Comparison of ENCODE assay signal across 10 mouse cellular contexts in genomic region chr4:132039975-132040645, GRCm38 (mm10). TPM values are rescaled to one million over a fixed set of nuclear protein-coding genes. Genes with fewer than 3 reads are reported as not detected.
DNase-seq lines count a peak whose midpoint lies in the region; ATAC-seq and TF ChIP-seq lines count a peak whose summit lies in the region.
"Had no signal": no experiment of that assay in that cellular context is flagged by ENCODE, and none has a peak within 500 bp of the region (broad histone marks: within the 10 kb centered on the region; RNA-seq: fewer than 3 reads in every experiment).

No protein-coding gene starts in this region.

- no peak for DNase-seq in gastrocnemius, adult 2 months
- no peak for DNase-seq in gastrocnemius, postnatal 10 days
- DNase-seq in kidney, adult 11 months, result no peak
- DNase-seq in cerebellum, adult 9-11 months, result no peak
- DNase-seq: left cerebral cortex, postnatal 4 days had no signal

- 65% methylated on average over 8 of the region's 8 CpGs for WGBS in heart, embryonic 15.5 days
- WGBS in forebrain, embryonic 13.5 days, result 90% methylated on average over 8 of the region's 8 CpGs

- H3K4me2 ChIP-seq in heart, embryonic 15.5 days, result no peak overlapping the region
- H3K4me2 ChIP-seq in forebrain, embryonic 13.5 days, result no peak overlapping the region
- H3K4me2 ChIP-seq: embryonic facial prominence, embryonic 12.5 days had no signal

- H3K4me3 ChIP-seq in gastrocnemius, adult 2 months, result no peak overlapping the region
- H3K4me3 ChIP-seq in heart, embryonic 15.5 days, result no peak overlapping the region
- H3K4me3 ChIP-seq in forebrain, embryonic 13.5 days, result no peak overlapping the region
- H3K4me3 ChIP-seq: embryonic facial prominence, embryonic 12.5 days had no signal

- intact Hi-C loops in gastrocnemius, adult 2 months (cut with DNase I), result loop anchor here (5.0 kb wide), 1 partner anchor 37 kb away; the partner anchor contains the start of gene Epb41

- no peaks in the 10 kb centered on the region for H3K9me3 ChIP-seq in heart, embryonic 15.5 days (replicated peaks)
- H3K9me3 ChIP-seq in forebrain, embryonic 13.5 days (replicated peaks), result no peaks in the 10 kb centered on the region
- H3K9me3 ChIP-seq: embryonic facial prominence, embryonic 12.5 days had no signal

- no peaks in the 10 kb centered on the region for H3K27me3 ChIP-seq in heart, embryonic 15.5 days
- H3K27me3 ChIP-seq in forebrain, embryonic 13.5 days, result peaks cover 8% of the 10 kb centered on the region
- H3K27me3 ChIP-seq: embryonic facial prominence, embryonic 12.5 days had no signal

- H3K4me1 ChIP-seq in heart, embryonic 15.5 days (replicated peaks), result peaks cover 20% of the 10 kb centered on the region
- peaks cover 42% of the 10 kb centered on the region for H3K4me1 ChIP-seq in forebrain, embryonic 13.5 days

- TF ChIP-seq CTCF in gastrocnemius, adult 2 months (IDR thresholded peaks at IDR 0.05), result no peak

- H3K27ac ChIP-seq in gastrocnemius, adult 2 months, result peak overlapping the region; percentile 78
- peak overlapping the region; percentile 27; the same call in 1 of the 2 replicates for H3K27ac ChIP-seq in heart, embryonic 15.5 days
- H3K27ac ChIP-seq in forebrain, embryonic 13.5 days, result no peak overlapping the region; the same call in 1 of the 2 replicates
- H3K27ac ChIP-seq: embryonic facial prominence, embryonic 12.5 days had no signal

- no peak overlapping the region for H3K9ac ChIP-seq in heart, embryonic 15.5 days
- H3K9ac ChIP-seq in forebrain, embryonic 13.5 days, result no peak overlapping the region
- H3K9ac ChIP-seq: embryonic facial prominence, embryonic 12.5 days had no signal

- H3K36me3 ChIP-seq in heart, embryonic 15.5 days, result no peaks in the 10 kb centered on the region
- H3K36me3 ChIP-seq in forebrain, embryonic 13.5 days (ENCODE audit: poor library complexity, severe bottlenecking), result no peaks in the 10 kb centered on the region
- H3K36me3 ChIP-seq: embryonic facial prominence, embryonic 12.5 days had no signal

- peak; percentile 87 for ATAC-seq in CD4-positive, CD25-positive, alpha-beta regulatory T cell, adult 4 months
- ATAC-seq in heart, embryonic 15.5 days (replicated peaks; ENCODE audit: insufficient number of reproducible peaks, insufficient read depth, low FRiP score, low read depth), result no peak
- peak; percentile 96 for ATAC-seq in megakaryocyte-erythroid progenitor cell, adult 5-6 weeks (replicated peaks; ENCODE audit: low FRiP score, low TSS enrichment, poor library complexity, severe bottlenecking)
- ATAC-seq in forebrain, embryonic 13.5 days, result no peak

RNA-seq across cellular contexts. Expression of gene Gm10300, which starts 34.4 kb away (rescaled TPM):
- under 1 TPM in 1 of 2 experiments, not detected in 1; 0.08 TPM for total RNA-seq in gastrocnemius, adult 2 months (2021)
- under 1 TPM in 1 of 2 experiments, not detected in 1; 0.18 TPM for total RNA-seq in gastrocnemius, postnatal 10 days (2021)
- polyA plus RNA-seq in CD4-positive, CD25-positive, alpha-beta regulatory T cell, adult 4 months (2017; shearing (Covaris generic)), result not detected
- polyA plus RNA-seq in heart, embryonic 15.5 days (2015; fragmentation: Nextera tagmentation; extraction: Ambion mirVana), result 0.10 and 0.18 TPM in 2 replicates
- 1.8 TPM in 1 of 2 replicates, not detected in the other for total RNA-seq in megakaryocyte-erythroid progenitor cell, adult 5-6 weeks (2014; fragmentation: Nextera tagmentation)
- total RNA-seq in megakaryocyte-erythroid progenitor cell, adult 5-6 weeks (2017), result 0.99 and 3.7 TPM in 2 replicates
- not detected in 2 replicates for polyA plus RNA-seq in forebrain, embryonic 13.5 days (2015; fragmentation: Nextera tagmentation; extraction: Ambion mirVana)
- total RNA-seq: left cerebral cortex, postnatal 4 days had no signal
- polyA plus RNA-seq: embryonic facial prominence, embryonic 12.5 days had no signal

RNA-seq across cellular contexts. Expression of gene Epb41, which starts 35.0 kb away (rescaled TPM):
- total RNA-seq in gastrocnemius, adult 2 months (2021), result 100 to 1,000 TPM; 102 to 113 TPM
- 10 to 100 TPM; 51.7 to 54.5 TPM for total RNA-seq in gastrocnemius, postnatal 10 days (2021)
- polyA plus RNA-seq in CD4-positive, CD25-positive, alpha-beta regulatory T cell, adult 4 months (2017; shearing (Covaris generic)), result 10 to 100 TPM; 32.3 to 35.4 TPM
- polyA plus RNA-seq in heart, embryonic 15.5 days (2015; fragmentation: Nextera tagmentation; extraction: Ambion mirVana), result 75.6 and 86.4 TPM in 2 replicates
- total RNA-seq in megakaryocyte-erythroid progenitor cell, adult 5-6 weeks (2014; fragmentation: Nextera tagmentation), result 92.6 and 109 TPM in 2 replicates
- total RNA-seq in megakaryocyte-erythroid progenitor cell, adult 5-6 weeks (2017), result 74.2 and 82.1 TPM in 2 replicates
- polyA plus RNA-seq in forebrain, embryonic 13.5 days (2015; fragmentation: Nextera tagmentation; extraction: Ambion mirVana), result 75.0 and 84.1 TPM in 2 replicates

Comparison
In these comparisons a context has a peak if more than half of its experiments do, and no peak if none do; other contexts are left out.
1. ATAC-seq: peak in CD4-positive, CD25-positive, alpha-beta regulatory T cell, adult 4 months (single experiment) and megakaryocyte-erythroid progenitor cell, adult 5-6 weeks (single experiment); none in heart, embryonic 15.5 days (single experiment) and forebrain, embryonic 13.5 days (single experiment).